Mouse (Mus musculus) spleen, postnatal 10 days (tissue): ENCODE results near the gene Grm6.
A peak's percentile ranks its signal among the peaks of the same experiment; 100 is the strongest.

Experiments
- DNase-seq, 2 experiments: peaks; one replicate each; pipeline ENCODE4 v3.0.0; 2021 to 2022; ENCODE audit warnings: low spot score in 2 of 2

Grm6 gene

GRCm38 (mm10) chr11:50850177-50850735 is at the start of gene Grm6:
Grm6 (plus strand) TSS chr11:50850685.
- DNase-seq = peak in 1 of 2 experiments; percentile 44

GRCm38 (mm10) chr11:50814233-50814632 is 36.3 kb upstream of the Grm6 start:
- DNase-seq = no peak

DNA sequence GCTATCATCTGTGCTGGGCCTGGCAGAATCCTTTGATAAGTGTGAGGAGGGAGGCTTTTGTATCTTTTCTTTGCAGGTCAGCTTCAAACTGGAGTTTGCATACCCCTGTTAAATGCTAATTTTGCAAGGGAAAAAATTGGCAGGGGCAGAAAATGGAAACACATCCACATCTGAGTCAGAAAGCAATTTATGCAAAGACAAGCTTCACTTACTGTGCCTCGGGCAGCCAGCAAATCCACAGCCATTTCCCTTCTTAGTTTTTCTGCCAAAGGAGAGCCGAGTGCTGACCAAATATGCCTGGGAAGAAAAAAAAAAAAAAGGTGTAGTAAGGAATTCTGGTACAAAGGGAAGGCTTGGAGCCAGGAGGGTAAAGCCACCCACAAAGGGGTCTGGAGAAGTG is 24.3 kb upstream of the Grm6 start:
- DNase-seq = no peak

DNA sequence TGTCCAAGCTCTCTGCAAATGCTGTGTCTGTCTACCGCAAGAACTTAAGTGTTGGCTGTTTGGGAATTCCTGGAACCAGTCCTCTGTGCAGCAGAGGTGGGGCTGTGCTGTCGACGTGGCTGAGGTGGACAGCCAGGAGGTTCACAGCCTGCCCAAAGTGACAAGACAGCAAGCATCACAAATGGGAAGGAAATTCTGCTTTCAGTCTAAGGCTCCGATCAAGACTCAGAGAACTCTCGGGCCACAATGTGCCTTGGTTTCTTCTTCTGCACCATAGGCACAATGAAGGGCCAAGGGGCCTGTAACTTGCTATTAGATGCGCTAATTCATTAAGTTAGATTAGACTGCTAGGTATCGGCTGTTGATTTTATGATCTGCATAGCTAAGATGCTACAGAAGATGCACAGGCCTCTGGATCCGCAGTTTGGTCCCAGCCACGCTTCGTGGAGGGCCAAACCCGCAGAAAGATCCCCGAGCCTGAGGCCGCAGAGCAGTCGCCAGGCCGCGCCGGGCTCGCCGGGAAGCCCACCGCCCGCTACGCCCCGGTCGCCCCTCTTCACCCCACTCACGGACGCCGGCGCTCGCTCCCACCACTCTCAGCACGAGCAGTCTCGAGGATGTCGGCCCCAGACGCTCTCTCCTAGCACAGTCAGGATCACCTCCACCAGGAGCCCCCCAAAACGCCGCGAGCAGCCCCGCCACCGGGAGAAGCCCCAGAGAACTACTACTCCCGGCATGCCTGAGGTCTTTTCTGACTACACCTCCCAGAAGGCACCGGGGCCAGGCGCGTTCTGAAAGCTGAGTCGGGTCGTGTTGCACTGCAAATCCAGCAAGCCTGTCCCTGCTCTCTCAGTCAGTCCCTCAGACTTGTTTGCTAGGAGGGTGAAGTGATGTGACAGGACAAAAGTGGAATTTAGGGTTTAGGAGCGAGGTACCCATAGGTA is 23.2 kb upstream of the Grm6 start, which contains the start of gene Zfp354c:
Gene Zfp354c, minus strand, starts transcription at position 715 of the 944 bp plus-strand sequence.
- DNase-seq = peak; percentile 47 to 81

DNA sequence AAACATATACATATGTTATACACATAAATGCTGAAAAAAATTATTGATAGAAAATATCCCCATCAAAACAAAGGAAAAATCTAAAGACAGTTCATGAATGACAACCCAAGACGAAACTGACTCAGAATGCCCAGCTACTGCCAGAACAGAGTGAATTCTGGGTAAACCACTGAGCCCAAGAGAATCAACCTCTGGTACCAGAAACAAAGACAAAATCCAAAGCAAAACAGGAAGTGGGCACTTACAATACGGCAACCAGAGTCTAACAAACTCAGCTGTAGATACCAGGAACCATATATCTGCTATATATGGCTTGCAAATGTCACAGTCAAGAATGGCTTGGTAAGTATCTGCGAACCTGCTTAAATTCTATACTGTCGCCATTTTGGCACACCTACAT is 14.8 kb upstream of the Grm6 start:
- no peak for DNase-seq

GRCm38 (mm10) chr11:50841023-50841735 is 9.3 kb upstream of the Grm6 start, which contains the start of gene Zfp879:
Zfp879 (minus strand) TSS chr11:50841552.
- peak in 1 of 2 experiments; percentile 84 for DNase-seq

- DNase-seq = no peak
Measured at GRCm38 (mm10) chr11:50845951-50846350, 4.5 kb upstream of the Grm6 start.

- peak in 1 of 2 experiments; percentile 47 for DNase-seq
Measured at GRCm38 (mm10) chr11:50847047-50847446, 3.4 kb upstream of the Grm6 start.

- no peak for DNase-seq
Measured at GRCm38 (mm10) chr11:50848520-50849137, 1.9 kb upstream of the Grm6 start.

DNA sequence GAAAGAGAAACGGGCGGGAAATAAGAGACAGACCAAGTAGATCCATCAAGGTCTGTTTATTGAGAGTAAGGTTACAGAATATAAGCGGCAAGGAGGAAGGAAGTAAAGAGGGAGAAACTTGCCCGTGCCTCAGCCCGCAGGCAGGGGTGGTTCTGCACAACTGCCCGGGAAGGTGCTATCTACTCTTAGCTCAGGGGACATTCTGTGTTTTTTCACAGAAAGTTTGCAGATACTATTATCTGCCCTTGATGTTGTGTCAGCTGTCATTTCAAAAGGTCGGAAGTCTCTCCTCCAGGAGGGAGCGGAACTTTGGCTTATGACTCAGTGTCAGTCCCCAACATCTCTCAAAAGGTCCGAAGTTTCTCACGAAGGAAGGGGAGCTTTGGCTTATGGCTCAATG is 1.2 kb upstream of the Grm6 start:
- no peak for DNase-seq

- DNase-seq = no peak
Measured at GRCm38 (mm10) chr11:50850989-50851601, 610 bp downstream of the Grm6 start.

DNA sequence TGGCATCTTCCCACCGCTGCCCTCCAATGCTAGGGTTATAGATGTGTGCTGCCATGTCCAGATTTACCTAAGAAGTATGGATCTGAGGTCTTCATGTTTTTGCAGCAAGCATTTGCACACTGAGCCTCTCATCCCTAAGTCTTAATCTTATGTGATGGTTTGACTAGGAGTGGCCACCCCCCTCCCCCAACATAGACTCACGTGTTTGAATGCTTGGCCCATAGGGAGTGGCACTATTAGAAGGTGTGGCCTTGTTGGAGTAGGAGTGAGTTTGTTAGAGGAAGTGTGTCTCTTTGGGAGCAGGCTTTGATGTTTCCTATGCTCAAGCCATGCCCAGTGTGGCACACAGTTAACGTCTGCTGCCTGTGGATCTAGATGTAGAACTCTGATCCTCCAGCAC is 28.2 kb downstream of the Grm6 start:
- no peak for DNase-seq

DNA sequence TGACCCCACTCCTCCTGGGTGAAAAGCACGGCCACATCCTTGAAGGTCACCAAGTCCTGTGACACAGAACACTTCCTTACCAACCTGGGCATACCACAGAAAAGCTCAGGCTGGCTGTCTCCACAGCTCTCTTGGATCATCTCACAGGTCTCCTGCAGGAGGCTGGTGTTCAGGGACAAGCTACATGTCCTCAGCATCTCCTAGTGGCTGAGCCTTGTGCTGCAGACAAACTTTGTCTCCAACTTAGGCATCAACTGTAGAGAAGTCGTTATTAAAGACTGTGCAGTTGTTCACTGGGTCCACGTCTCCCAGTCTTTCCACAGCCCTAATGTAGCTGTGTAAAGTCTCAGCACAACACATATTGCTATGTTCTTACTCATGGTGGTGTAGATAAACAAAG is 33.3 kb downstream of the Grm6 start:
- peak in 1 of 2 experiments; percentile 17 for DNase-seq

GRCm38 (mm10) chr11:50886231-50886932 is 35.9 kb downstream of the Grm6 start:
- no peak for DNase-seq

- no peak for DNase-seq
Measured at GRCm38 (mm10) chr11:50886933-50887293, 36.4 kb downstream of the Grm6 start.

DNA sequence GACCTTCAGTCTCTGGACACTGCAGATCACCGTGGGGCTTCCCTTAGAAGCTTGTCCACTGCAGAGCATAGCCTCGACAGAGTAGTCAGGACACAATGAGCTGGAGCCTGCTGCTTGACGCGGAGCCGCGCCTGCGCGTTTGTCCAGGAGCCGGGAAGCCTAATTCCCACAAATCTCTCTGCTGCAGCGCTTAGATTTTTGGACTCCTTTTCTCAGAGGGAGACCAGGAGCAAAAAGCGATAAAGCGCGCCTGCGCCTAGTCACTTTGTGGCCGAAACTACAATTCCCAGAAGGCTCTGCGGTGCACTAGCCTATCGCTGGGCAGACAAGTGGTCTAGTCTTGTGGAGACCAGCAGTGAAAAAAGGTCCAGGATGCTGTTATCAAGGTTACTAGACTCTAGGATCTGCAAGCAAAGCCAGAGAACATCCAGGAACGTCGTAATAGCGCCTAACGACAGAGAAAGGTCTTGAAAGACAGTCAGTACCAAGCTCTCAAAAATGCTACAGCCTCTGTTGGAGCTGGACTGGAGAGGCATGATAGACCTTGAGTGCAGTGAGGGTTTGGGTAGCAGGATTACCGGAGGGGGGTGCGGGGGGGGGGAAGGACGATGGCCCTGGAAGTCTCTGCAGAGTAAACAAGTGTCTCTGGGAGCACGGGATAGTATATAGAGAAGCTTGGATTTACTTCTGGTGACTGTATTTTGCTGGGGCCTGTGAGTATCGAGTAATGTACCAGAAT is 37.1 kb downstream of the Grm6 start, which contains the start of gene Zfp454:
Gene Zfp454, minus strand, starts transcription at position 262 of the 739 bp plus-strand sequence.
- peak in 1 of 2 experiments; percentile 43 for DNase-seq

GRCm38 (mm10) chr11:50892441-50892840 is 42.0 kb downstream of the Grm6 start:
- DNase-seq = peak in 1 of 2 experiments; percentile 41

GRCm38 (mm10) chr11:50897359-50897758 is 46.9 kb downstream of the Grm6 start:
- DNase-seq = no peak

- no peak for DNase-seq
Measured at GRCm38 (mm10) chr11:50908136-50908535, 57.7 kb downstream of the Grm6 start.

GRCm38 (mm10) chr11:50913301-50913700 is 62.8 kb downstream of the Grm6 start:
- DNase-seq = no peak
